Mouse (Mus musculus) cerebellum, adult 2 months (tissue): ENCODE measurements around the gene Zfp949. TPM values are rescaled to one million over a fixed set of nuclear protein-coding genes. Genes with fewer than 3 reads are reported as not detected.

Source experiments
- DNase-seq, 2 experiments: peaks; one replicate each; pipeline ENCODE4 v3.0.0; 2021
- H3K27ac ChIP-seq: fragments of 200-500 bp; 2 replicates; pipeline ENCODE4 v1.5.1; 2012; ENCODE audit warnings: low read length, control low read depth, inconsistent platforms; ENCODE audit not compliant: insufficient read depth
- H3K27me3 ChIP-seq: fragments of 200-500 bp; 2 replicates; pipeline ENCODE4 v1.6.1; 2012; ENCODE audit warnings: inconsistent platforms, mild to moderate bottlenecking, low read length, moderate library complexity; ENCODE audit not compliant: control insufficient read depth, insufficient read depth
- H3K4me1 ChIP-seq: fragments of 200-500 bp; 2 replicates; pipeline ENCODE4 v1.6.1; 2011; ENCODE audit warnings: low read length; ENCODE audit not compliant: control insufficient read depth, insufficient read depth
- H3K4me3 ChIP-seq: fragments of 200-500 bp; replicated peaks from 2 replicates; pipeline ENCODE3; 2011; ENCODE audit warnings: mild to moderate bottlenecking, low read depth, low read length, control low read depth; ENCODE audit not compliant: insufficient read depth
- CTCF ChIP-seq: fragments of 200-500 bp; IDR thresholded peaks from 2 replicates; pipeline ENCODE4 v1.5.1; 2011; ENCODE audit warnings: low read depth, mild to moderate bottlenecking, control low read depth, low read length, moderate library complexity, borderline replicate concordance; ENCODE audit not compliant: insufficient read depth
- POLR2A ChIP-seq: fragments of 200-500 bp; IDR thresholded peaks from 2 replicates; pipeline ENCODE4 v1.6.1; 2011; ENCODE audit warnings: low read length, control low read depth, borderline replicate concordance; ENCODE audit not compliant: insufficient read depth
- WGBS: fragments of 180-500 bp; shearing (Covaris S2); methylation state at CpG from one replicate; pipeline ENCODE4 v1.1.7; 2018; 5-methylcytosine and 5-hydroxymethylcytosine counted together
- polyA plus RNA-seq: library from polyadenylated mRNA; depleted of rRNA; stranded (reverse); fragments of >200 nt; gene quantifications from 2 replicates; pipeline ENCODE4 v1.2.3, GENCODE M21; 2012

Zfp949 gene
- polyA plus RNA-seq, 1 experiment: 22.0 TPM

- 65% methylated on average over 4 of the region's 4 CpGs for WGBS
- DNase-seq: no peak
- no peaks in the 10 kb centered on the region for H3K27me3 ChIP-seq
- no peak for TF ChIP-seq POLR2A
- no peak overlapping the region for H3K27ac ChIP-seq
- no peaks in the 10 kb centered on the region for H3K4me1 ChIP-seq
- no peak overlapping the region for H3K4me3 ChIP-seq
These were observed 19.9 kb upstream of the Zfp949 start for GRCm38 (mm10) chr9:88527956-88528355.

GRCm38 (mm10) chr9:88528736-88529135 is 19.1 kb upstream of the Zfp949 start:
- no peaks in the 10 kb centered on the region for H3K27me3 ChIP-seq
- 82% methylated on average over 5 of the region's 5 CpGs for WGBS

GRCm38 (mm10) chr9:88529571-88529970 is 18.2 kb upstream of the Zfp949 start:
- no peak overlapping the region for H3K27ac ChIP-seq
- no peak for DNase-seq
- no peaks in the 10 kb centered on the region for H3K4me1 ChIP-seq
- H3K4me3 ChIP-seq: no peak overlapping the region
- 89% methylated on average over 3 of the region's 3 CpGs for WGBS
- no peaks in the 10 kb centered on the region for H3K27me3 ChIP-seq
- TF ChIP-seq CTCF (no peak), POLR2A (no peak)

More at GRCm38 (mm10) chr9:88528736-88529135, 19.1 kb upstream of the Zfp949 start:
- Histone ChIP-seq H3K4me3 (no peak overlapping the region), H3K27ac (no peak overlapping the region), H3K4me1 (no peaks in the 10 kb centered on the region)
- TF ChIP-seq CTCF: no peak
- no peak for TF ChIP-seq POLR2A
- DNase-seq: no peak

GRCm38 (mm10) chr9:88529979-88530580 is 17.7 kb upstream of the Zfp949 start:
- H3K27ac ChIP-seq: no peak overlapping the region
- H3K4me3 ChIP-seq: no peak overlapping the region
- no peaks in the 10 kb centered on the region for H3K4me1 ChIP-seq
- DNase-seq: no peak
- 80% methylated on average over 5 of the region's 5 CpGs for WGBS
- H3K27me3 ChIP-seq: no peaks in the 10 kb centered on the region
- no peak for TF ChIP-seq POLR2A
- TF ChIP-seq CTCF: no peak

- no peak overlapping the region for H3K4me3 ChIP-seq
- no peak for DNase-seq
- H3K27me3 ChIP-seq: no peaks in the 10 kb centered on the region
- TF ChIP-seq CTCF: no peak
- TF ChIP-seq POLR2A: no peak
- WGBS: 92% methylated on average over 5 of the region's 5 CpGs
- no peak overlapping the region for H3K27ac ChIP-seq
- H3K4me1 ChIP-seq: no peaks in the 10 kb centered on the region
These were observed 13.7 kb upstream of the Zfp949 start for GRCm38 (mm10) chr9:88534093-88534492.

- no peaks in the 10 kb centered on the region for H3K27me3 ChIP-seq
- no peak for DNase-seq
- H3K4me1 ChIP-seq: no peaks in the 10 kb centered on the region
- TF ChIP-seq POLR2A: no peak
- no peak for TF ChIP-seq CTCF
- no peak overlapping the region for H3K27ac ChIP-seq
- H3K4me3 ChIP-seq: no peak overlapping the region
- 75% methylated on average over 5 of the region's 5 CpGs for WGBS
These were observed 8.1 kb upstream of the Zfp949 start for GRCm38 (mm10) chr9:88539546-88540224.

- H3K27ac ChIP-seq: no peak overlapping the region
- no peaks in the 10 kb centered on the region for H3K27me3 ChIP-seq
- H3K4me1 ChIP-seq: no peaks in the 10 kb centered on the region
- WGBS: 18% methylated on average over 2 of the region's 2 CpGs
- TF ChIP-seq CTCF (no peak), POLR2A (no peak)
- no peak overlapping the region for H3K4me3 ChIP-seq
- DNase-seq: no peak
These were observed 5.0 kb upstream of the Zfp949 start for GRCm38 (mm10) chr9:88542816-88543215.

- 29% methylated on average over 3 of the region's 3 CpGs for WGBS
- H3K27ac ChIP-seq: no peak overlapping the region
- no peak overlapping the region for H3K4me3 ChIP-seq
- no peak for TF ChIP-seq CTCF
- no peak for TF ChIP-seq POLR2A
- no peak for DNase-seq
- no peaks in the 10 kb centered on the region for H3K4me1 ChIP-seq
- no peaks in the 10 kb centered on the region for H3K27me3 ChIP-seq
These were observed 2.3 kb upstream of the Zfp949 start for GRCm38 (mm10) chr9:88545534-88545933.
